Mouse (Mus musculus) hindbrain, embryonic 10.5 days (tissue): Measurements from ENCODE around the gene Apoe. TPM values are rescaled to one million over a fixed set of nuclear protein-coding genes. Genes with fewer than 3 reads are reported as not detected.
"Not testable (repeated sequence)": the region's sequence is repeated elsewhere in the genome, so short reads cannot be mapped to it uniquely, and the experiment has no call there.

Experiments used
- DNase-seq: peaks from one replicate; pipeline ENCODE4 v3.0.0-alpha.2; 2017; ENCODE audit warnings: low spot score
- H3K27ac ChIP-seq: fragments of 300-500 bp; sonication (generic); 2 replicates; pipeline ENCODE4 v1.5.1; 2016; ENCODE audit warnings: mild to moderate bottlenecking, moderate library complexity
- H3K27me3 ChIP-seq: fragments of 300-500 bp; sonication (generic); 2 replicates; pipeline ENCODE4 v1.6.1; 2016; ENCODE audit warnings: mild to moderate bottlenecking; ENCODE audit not compliant: poor library complexity, insufficient read depth, severe bottlenecking
- H3K36me3 ChIP-seq: fragments of 300-500 bp; sonication (generic); 2 replicates; pipeline ENCODE4 v1.6.1; 2016; ENCODE audit warnings: mild to moderate bottlenecking, moderate library complexity
- H3K4me1 ChIP-seq: fragments of 300-500 bp; sonication (generic); replicated peaks from 2 replicates; pipeline ENCODE4 v1.6.1; 2016; ENCODE audit warnings: mild to moderate bottlenecking
- H3K4me3 ChIP-seq: fragments of 300-500 bp; sonication (generic); 2 replicates; pipeline ENCODE4 v1.5.1; 2016; ENCODE audit warnings: mild to moderate bottlenecking, moderate library complexity
- H3K9me3 ChIP-seq: fragments of 300-500 bp; sonication (generic); 2 replicates; pipeline ENCODE4 v1.6.1; 2016; ENCODE audit warnings: mild to moderate bottlenecking, moderate library complexity
- WGBS: fragments of 180-500 bp; shearing (Covaris S2); methylation state at CpG from one replicate; pipeline ENCODE4 v1.1.7; 2016; 5-methylcytosine and 5-hydroxymethylcytosine counted together
- polyA plus RNA-seq: library from polyadenylated mRNA; unstranded; fragments of >200 nt; fragmentation: Nextera tagmentation; extraction: Ambion mirVana; gene quantifications from 2 replicates; pipeline ENCODE4 v1.2.1, GENCODE M21; 2016

The Apoe gene
- polyA plus RNA-seq, 1 experiment from 2014 or later, result 230 TPM

DNA sequence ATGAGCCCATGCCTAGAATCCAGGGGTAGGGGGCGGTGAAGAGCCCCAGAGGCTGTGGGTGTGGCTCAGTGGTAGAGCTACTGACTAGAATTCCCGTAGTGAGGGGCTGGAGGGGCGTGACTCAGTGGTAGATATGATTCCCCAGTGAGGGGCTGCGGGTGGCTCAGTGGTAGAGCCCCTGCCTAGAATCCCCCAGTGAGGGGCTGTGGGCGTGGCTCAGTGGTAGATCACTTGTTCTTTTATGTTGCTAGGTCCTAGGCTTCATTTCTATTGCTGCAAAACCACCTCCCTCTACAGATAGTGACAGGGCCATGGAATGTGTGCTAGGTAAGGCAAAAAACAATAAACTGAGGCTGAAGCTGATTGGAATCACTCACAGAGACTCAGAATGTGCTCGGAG is 3.1 kb downstream of the Apoe start:
- no peak for DNase-seq

DNA sequence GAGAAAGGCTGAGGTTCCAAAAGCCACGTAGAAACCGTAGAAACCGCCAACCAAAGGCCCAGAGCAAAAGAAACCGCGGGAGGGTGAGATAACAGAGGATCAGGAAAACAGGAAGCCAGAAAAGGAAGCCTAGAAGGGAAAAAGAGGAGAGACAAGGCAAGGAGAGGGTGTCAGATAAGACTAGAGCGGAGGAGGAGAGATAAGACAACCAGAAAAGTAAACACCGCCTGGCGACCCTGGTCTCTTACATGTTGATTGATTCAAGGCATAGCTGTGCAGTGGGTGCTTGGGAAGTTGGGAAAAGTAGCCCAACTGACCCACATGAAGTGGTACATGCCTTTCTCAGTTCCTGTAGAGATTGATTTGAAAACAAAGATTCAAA is 3.8 kb downstream of the Apoe start:
- WGBS, result 49% methylated on average over 8 of the region's 8 CpGs

More for the DNA sequence above, 3.1 kb downstream of the Apoe start:
- Histone ChIP-seq H3K9me3 (peaks cover 9% of the 10 kb centered on the region), H3K27me3 (no peaks in the 10 kb centered on the region), H3K36me3 (peaks cover 18% of the 10 kb centered on the region), H3K4me3 (no peak overlapping the region), H3K4me1 (peaks cover 69% of the 10 kb centered on the region), H3K27ac (no peak overlapping the region)
- 85% methylated on average over 6 of the region's 6 CpGs for WGBS

DNA sequence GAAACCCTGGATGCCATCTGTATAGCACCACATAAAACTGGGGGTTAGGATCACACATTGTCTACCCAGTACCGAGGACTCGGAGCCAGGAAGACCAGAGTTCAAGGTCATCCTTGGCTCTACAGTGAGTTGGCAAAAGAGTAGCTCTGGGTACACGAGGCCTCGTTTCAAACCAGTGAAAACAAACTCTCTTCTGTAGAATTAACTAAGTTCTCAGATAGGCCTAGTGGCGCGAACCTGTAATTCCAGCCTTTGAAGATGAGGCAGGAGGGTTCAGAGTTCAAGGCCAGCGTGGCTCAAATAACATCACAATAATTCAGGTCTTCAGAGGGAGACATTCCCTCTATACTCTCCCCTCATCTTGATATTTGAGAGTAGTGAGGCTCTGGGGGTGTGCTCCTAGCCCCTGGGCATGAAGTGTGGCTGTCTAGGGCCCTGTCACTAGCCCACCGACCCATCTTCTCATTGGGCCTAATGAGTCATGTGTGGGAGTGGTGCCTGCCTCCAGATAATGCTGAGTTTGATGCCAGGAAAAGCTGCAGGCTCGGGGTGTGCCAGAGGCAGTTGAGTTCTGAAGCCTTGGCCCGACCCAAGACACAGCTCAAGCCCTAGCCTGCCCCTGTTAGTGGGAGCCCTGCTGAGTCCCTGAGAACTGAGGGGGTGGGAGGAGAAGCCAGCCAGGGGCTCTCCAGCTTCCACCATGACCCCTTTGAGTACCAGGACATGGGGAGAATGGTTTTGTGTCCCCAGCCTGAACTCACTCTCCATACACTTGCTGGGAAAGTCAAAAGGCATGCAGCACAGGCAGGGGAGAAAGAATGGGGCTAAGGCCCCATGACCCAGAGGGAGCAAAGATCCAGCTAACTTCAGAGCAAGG is 4.4 kb downstream of the Apoe start:
- H3K9me3 ChIP-seq, result peaks cover 9% of the 10 kb centered on the region
- peaks cover 58% of the 10 kb centered on the region for H3K4me1 ChIP-seq
- no peak overlapping the region for H3K4me3 ChIP-seq
- H3K27me3 ChIP-seq, result no peaks in the 10 kb centered on the region
- peak overlapping the region; percentile 53 for H3K27ac ChIP-seq
- peaks cover 18% of the 10 kb centered on the region for H3K36me3 ChIP-seq
- DNase-seq, result no peak
- WGBS, result 86% methylated on average over 10 of the region's 10 CpGs

More for the DNA sequence above, 3.8 kb downstream of the Apoe start:
- no peak for DNase-seq
- Histone ChIP-seq H3K36me3 (peaks cover 18% of the 10 kb centered on the region), H3K4me3 (no peak overlapping the region), H3K4me1 (peaks cover 62% of the 10 kb centered on the region), H3K27ac (peak overlapping the region; percentile 53; the same call in 1 of the 2 replicates), H3K9me3 (peaks cover 9% of the 10 kb centered on the region), H3K27me3 (no peaks in the 10 kb centered on the region)

DNA sequence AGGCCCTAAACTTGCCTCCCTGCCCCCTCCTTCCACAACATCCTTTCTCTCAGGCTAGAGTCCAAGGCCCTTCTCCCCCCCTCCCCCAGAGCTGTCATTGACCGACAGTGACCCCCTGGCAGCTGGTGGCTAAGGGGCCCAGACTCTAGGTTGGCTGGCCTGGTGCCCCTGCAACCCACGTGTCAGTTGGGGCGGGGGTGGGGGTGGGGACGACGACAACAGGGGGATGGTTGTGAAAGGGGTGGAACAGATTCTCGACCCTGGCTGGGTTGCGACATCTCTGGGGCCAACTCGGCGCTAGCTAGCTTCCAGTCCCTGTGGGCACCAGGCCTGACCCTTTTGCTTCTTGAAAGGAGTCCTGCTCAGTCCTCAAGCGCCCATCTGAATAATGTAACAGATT is 5.6 kb downstream of the Apoe start:
- Histone ChIP-seq H3K4me1 (peaks cover 47% of the 10 kb centered on the region), H3K9me3 (peaks cover 9% of the 10 kb centered on the region), H3K27ac (peak overlapping the region; percentile 81), H3K27me3 (no peaks in the 10 kb centered on the region), H3K36me3 (peaks cover 18% of the 10 kb centered on the region), H3K4me3 (peak overlapping the region; percentile 16; the same call in 1 of the 2 replicates)
- WGBS, result 24% methylated on average over 10 of the region's 10 CpGs
- DNase-seq, result peak; percentile 65

DNA sequence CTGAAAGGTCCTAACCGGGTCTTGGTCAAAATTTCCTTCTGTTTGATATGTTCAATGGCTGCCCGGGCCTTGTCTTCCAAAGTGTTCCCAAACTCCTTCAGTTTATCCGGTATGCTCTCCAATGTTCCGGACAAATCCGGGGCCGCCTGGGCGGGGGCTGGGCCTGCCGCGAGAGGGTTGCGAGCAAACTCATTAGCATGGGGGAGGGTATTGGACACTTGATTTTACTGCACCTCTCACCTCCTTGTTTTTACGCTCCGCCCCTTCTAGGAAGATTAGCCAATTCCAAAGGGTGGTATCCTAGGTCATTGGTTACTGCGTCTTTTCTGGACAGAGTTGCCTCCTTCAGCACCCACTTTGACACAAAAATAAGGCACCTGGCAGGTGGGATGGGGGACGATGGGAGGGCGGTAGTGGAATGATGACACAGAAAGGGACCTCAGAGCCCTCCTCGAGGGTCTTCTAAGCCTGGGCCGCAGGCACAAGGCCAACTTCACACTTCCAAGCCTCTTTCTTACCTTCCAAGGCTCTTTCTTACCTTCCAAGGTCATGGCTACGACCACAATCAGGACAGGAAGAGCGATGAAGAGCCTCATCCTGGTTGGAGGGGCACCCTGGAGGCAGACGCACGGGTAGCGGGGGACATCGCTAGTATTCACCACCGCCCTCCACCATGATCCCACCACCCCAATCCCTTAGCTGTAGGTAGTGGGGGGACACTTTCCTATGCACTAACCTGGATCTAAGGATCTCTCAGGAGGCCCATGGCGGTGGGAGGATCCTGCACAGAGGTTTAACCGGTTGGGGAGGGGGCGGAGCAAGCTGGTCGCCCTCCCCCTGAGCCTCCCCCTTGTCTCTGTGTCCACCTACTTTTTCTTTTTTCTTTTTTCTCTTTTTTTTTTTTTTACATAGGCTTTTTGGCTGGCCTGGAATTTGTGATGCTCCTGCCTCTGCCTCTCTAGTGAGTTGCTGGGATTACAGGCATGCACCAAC is 6.8 kb downstream of the Apoe start, which contains the start of gene Apoc1:
Gene Apoc1 (minus strand): TSS at position 788 of the 993 bp plus-strand sequence.
- Histone ChIP-seq H3K9me3 (peaks cover 9% of the 10 kb centered on the region), H3K36me3 (peaks cover 15% of the 10 kb centered on the region), H3K27ac (peak within 1 kb of the TSS; percentile 81), H3K4me3 (peak within 1 kb of the TSS; percentile 20), H3K27me3 (no peaks in the 10 kb centered on the region), H3K4me1 (peaks cover 36% of the 10 kb centered on the region)
- no peak for DNase-seq
- WGBS, result 52% methylated on average over 28 of the region's 28 CpGs

DNA sequence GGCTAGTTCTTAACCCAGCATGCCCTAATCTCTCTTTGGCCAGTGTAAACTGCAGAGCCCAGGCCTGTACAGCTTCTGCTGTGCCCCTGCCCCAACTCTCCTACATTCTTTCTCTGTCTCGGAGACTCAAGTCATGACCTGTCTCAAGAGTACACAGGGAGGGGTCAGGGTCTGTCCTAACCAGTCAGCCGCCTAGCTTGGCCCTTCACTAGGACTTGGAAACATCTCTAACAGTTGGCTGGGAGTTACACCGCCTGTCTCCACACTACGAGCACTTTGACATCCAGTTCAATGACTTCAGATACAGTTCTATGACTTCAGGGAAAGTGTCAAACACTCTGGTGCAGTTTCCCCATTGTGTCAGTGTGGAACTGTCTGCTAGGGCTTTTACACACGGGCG is 7.6 kb downstream of the Apoe start:
- no peaks in the 10 kb centered on the region for H3K27me3 ChIP-seq
- H3K4me3 ChIP-seq, result peak overlapping the region; percentile 20
- H3K9me3 ChIP-seq, result peaks cover 3% of the 10 kb centered on the region
- no peak for DNase-seq
- WGBS, result 82% methylated on average over 6 of the region's 6 CpGs
- peaks cover 36% of the 10 kb centered on the region for H3K4me1 ChIP-seq
- H3K36me3 ChIP-seq, result peaks cover 8% of the 10 kb centered on the region
- H3K27ac ChIP-seq, result no peak overlapping the region

DNA sequence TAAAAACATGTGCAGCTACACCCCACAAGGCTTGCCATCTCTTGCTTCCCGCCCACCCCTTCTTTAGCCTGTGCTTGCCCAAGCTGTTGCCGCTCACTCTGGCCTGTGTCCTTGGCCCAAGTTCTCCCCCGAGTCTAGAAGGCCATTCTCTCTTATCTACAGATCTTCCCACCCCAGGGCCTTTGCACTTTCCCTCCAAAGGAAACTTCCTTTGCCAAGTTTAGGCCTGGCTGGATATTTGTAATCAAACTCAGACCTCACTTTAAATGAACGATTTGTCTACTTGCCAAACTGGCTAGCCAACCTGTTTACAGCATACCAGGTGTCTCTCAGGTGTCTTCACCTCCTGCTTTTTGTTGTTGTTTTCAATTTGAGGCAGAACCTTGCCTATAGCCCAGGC is 8.1 kb downstream of the Apoe start:
- H3K27ac ChIP-seq, result no peak overlapping the region
- peaks cover 2% of the 10 kb centered on the region; the same call in 1 of the 2 replicates for H3K36me3 ChIP-seq
- no peaks in the 10 kb centered on the region for H3K27me3 ChIP-seq
- WGBS, result 94% methylated on average over 4 of the region's 4 CpGs
- DNase-seq, result no peak
- no peak overlapping the region for H3K4me3 ChIP-seq
- H3K4me1 ChIP-seq, result peaks cover 36% of the 10 kb centered on the region
- H3K9me3 ChIP-seq, result no peaks in the 10 kb centered on the region

DNA sequence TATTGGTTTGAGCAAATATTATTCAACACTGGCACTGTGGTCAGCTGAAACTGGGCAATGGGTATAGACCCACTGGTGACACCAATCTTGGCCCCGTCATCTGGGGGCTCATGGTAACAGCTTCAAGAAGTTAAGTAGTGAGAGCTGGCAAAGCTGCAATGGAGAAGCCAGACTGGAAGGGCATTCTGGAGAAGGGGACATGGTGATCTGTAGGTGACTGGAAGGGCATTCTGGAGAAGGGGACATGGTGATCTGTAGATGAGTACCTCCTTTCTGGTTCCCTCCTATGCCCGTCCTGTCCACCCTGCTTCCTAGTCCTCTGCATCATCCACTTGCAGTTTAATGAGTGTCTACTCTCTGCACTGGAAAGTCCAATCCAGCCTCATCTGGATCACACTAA is 10.4 kb downstream of the Apoe start:
- Histone ChIP-seq H3K27me3 (no peaks in the 10 kb centered on the region), H3K4me3 (no peak overlapping the region), H3K36me3 (no peaks in the 10 kb centered on the region), H3K9me3 (no peaks in the 10 kb centered on the region), H3K27ac (no peak overlapping the region), H3K4me1 (peaks cover 23% of the 10 kb centered on the region)
- no peak for DNase-seq
- WGBS, result 97% methylated on average over 2 of the region's 2 CpGs

DNA sequence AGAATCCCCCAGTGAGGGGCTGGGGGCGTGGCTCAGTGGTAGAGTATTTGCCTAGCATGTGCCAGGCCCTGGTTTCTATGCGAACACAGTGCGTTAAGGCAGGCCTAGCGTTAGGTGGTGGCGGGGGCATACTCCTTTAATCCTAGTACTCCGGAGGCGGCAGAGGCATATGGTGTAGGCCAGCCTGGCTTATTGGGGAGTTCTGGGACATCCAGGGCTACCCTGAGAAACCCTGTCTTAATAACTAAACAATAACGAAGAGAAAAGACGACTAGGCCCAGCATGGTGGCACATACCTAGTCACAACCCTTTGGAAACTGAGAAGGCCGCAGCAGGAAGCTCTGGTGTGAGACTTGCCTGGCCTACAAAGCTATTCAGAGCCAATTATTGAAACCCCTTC is 10.9 kb downstream of the Apoe start:
- no peak overlapping the region for H3K4me3 ChIP-seq
- H3K36me3 ChIP-seq, result no peaks in the 10 kb centered on the region
- H3K4me1 ChIP-seq, result peaks cover 18% of the 10 kb centered on the region
- no peaks in the 10 kb centered on the region for H3K9me3 ChIP-seq
- DNase-seq, result no peak
- WGBS, result 90% methylated on average over 10 of the region's 10 CpGs
- H3K27ac ChIP-seq, result no peak overlapping the region
- no peaks in the 10 kb centered on the region for H3K27me3 ChIP-seq

DNA sequence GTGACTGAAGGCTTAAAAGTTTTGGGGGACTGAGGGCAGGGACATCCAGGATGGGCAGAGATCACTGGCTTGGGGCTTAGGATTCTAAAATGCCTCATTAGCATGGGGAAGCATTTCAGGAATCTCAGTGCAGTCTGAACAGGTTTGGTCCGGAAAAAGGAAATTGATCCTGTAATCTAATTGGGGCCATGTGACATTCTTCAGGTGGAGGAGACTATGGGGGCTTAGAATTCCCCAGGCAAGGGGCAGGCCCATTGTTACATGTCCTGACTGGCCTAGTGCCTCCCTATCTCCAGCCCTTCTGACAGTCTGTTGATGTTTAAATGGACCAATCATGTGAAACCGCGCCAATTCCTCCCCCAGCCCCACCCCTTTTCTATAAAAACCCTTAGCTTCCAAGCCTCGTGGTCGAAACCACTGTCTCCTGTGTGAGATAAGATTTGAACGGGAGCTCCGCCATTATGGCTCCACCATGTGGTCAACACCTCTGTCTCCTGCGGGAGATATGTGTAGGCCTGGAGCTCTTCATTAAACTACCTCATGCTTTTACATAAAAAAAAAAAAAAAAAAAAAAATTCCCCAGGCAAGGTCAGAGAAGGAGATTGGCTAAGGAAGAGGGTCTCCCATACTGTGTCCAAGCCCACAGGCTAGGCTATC is 11.9 kb downstream of the Apoe start:
- H3K36me3 ChIP-seq, H3K4me1 ChIP-seq, H3K27ac ChIP-seq, H3K9me3 ChIP-seq, H3K27me3 ChIP-seq, DNase-seq, H3K4me3 ChIP-seq: not testable (repeated sequence)
- 75% methylated on average over 8 of the region's 8 CpGs for WGBS

DNA sequence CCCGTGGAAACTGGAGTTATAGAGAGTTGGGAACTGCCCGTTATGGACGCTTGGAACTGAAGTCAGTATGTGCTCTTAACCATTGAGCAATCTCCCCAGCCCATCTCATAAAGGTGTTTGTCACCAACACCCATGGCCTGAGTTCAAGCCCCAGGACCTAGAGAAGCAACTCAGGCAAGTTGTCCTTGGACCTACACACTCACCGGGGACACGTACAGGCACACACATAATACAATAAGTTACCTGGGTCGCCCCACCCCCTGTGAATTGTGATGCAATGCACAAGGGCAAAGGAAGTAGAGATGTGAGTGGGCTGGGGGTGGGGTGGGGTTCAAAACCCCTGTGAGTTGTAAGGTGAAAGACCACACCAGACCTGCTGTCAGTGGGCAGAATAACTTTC is 12.5 kb downstream of the Apoe start:
- DNase-seq, result no peak
- H3K4me1 ChIP-seq, result peaks cover 2% of the 10 kb centered on the region; the same call in 1 of the 2 replicates
- WGBS, result 90% methylated on average over 6 of the region's 6 CpGs
- no peak overlapping the region for H3K27ac ChIP-seq
- no peaks in the 10 kb centered on the region for H3K36me3 ChIP-seq
- no peaks in the 10 kb centered on the region for H3K27me3 ChIP-seq
- no peak overlapping the region for H3K4me3 ChIP-seq
- H3K9me3 ChIP-seq, result no peaks in the 10 kb centered on the region

DNA sequence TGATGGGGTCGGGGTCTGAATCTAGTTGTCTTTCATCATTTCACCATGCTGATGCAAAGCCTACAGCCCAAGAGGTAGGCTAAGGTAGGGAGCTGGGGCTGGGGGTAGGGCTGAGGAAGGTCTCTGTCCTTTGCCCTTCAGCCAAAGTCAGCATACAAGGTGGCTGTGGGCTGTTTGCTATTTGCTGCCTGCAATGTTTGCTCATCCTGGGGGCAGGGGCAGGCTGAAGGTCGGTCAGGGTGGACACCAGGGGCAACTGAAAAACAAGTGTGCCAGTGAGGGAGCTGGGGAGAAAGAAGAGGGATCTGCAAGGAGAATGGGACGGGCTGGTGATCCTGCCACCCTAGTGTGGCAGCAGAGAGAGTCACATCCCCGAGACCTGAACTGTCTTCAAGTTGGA is 13.6 kb downstream of the Apoe start:
- no peak overlapping the region for H3K27ac ChIP-seq
- WGBS, result 69% methylated on average over 4 of the region's 4 CpGs
- H3K9me3 ChIP-seq, result no peaks in the 10 kb centered on the region
- no peak overlapping the region for H3K4me3 ChIP-seq
- no peaks in the 10 kb centered on the region for H3K4me1 ChIP-seq
- DNase-seq, result no peak
- no peaks in the 10 kb centered on the region for H3K36me3 ChIP-seq
- H3K27me3 ChIP-seq, result no peaks in the 10 kb centered on the region
